Comparison of ENCODE assay signal across 21 mouse cellular contexts in the genomic region with DNA sequence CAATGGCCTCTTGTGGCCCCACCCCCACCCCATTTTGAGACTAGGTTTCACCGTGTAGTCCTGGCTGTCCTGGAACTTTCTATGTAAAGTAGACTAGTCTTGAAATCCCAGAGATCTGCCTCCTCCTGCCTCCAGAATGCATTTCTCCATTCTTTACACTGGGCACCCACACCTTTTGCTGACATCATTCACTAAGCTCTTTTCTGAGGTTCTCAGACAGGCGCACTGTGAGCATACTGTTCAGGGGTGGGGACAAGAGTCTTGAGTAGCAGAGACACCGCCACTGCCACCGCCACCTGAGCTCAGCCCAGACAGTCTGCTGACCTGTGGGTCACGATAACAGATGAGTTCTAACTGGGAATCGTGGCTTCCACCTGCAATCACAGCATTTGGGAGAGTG. TPM values are rescaled to one million over a fixed set of nuclear protein-coding genes. Genes with fewer than 3 reads are reported as not detected.
"Had no signal": no experiment of that assay in that cellular context is flagged by ENCODE, and none has a peak within 500 bp of the region (broad histone marks: within the 10 kb centered on the region; RNA-seq: fewer than 3 reads in every experiment).

No protein-coding gene starts in this region.

- ATAC-seq: intestine, embryonic 16.5 days; liver, postnatal 0 days; midbrain, embryonic 13.5 days; midbrain, embryonic 16.5 days had no signal

- H3K9ac ChIP-seq: limb, embryonic 12.5 days; limb, embryonic 15.5 days; liver, embryonic 14.5 days; liver, postnatal 0 days; lung, embryonic 14.5 days; midbrain, embryonic 13.5 days; neural tube, embryonic 13.5 days had no signal

- H3K27me3 ChIP-seq: limb, embryonic 12.5 days; limb, embryonic 15.5 days; midbrain, embryonic 13.5 days; neural tube, embryonic 13.5 days had no signal

- H3K9me3 ChIP-seq: limb, embryonic 12.5 days; limb, embryonic 15.5 days; midbrain, embryonic 13.5 days; neural tube, embryonic 13.5 days had no signal

- H3K4me2 ChIP-seq: limb, embryonic 12.5 days; limb, embryonic 15.5 days; liver, embryonic 11.5 days; lung, embryonic 14.5 days; midbrain, embryonic 13.5 days; neural tube, embryonic 13.5 days had no signal

- H3K27ac ChIP-seq: limb, embryonic 12.5 days; limb, embryonic 15.5 days; liver, embryonic 14.5 days; midbrain, embryonic 13.5 days; neural tube, embryonic 13.5 days had no signal

- DNase-seq: kidney, adult 18-20 months; kidney, adult 9 months; kidney, postnatal 14 days; kidney, postnatal 4 days; left cerebral cortex, postnatal 4 days; liver, postnatal 0 days; lung, embryonic 14.5 days; lung, postnatal 10 days; lung, postnatal 4 days; right cerebral cortex, postnatal 4 days; thymus, postnatal 25 days had no signal

- H3K4me3 ChIP-seq: limb, embryonic 12.5 days; limb, embryonic 15.5 days; midbrain, embryonic 13.5 days; myocyte; neural tube, embryonic 13.5 days had no signal

RNA-seq across cellular contexts. Expression of gene Slc22a14, which starts 9.4 kb away (rescaled TPM):
- polyA plus RNA-seq: limb, embryonic 12.5 days; limb, embryonic 15.5 days; liver, embryonic 11.5 days; liver, embryonic 14.5 days; liver, postnatal 0 days; lung, embryonic 14.5 days; myocyte; neural tube, embryonic 13.5 days; stomach, embryonic 14.5 days had no signal
